Mouse (Mus musculus): Measurements from ENCODE around the gene Polr2j.
"Not testable (repeated sequence)": the region's sequence is repeated elsewhere in the genome, so short reads cannot be mapped to it uniquely, and the experiment has no call there.

The Polr2j gene

GRCm38 (mm10) chr5:136104511-136104910, 11.9 kb upstream of the Polr2j start:
- ATAC-seq (ENCODE audit: low TSS enrichment) = no peak

DNA sequence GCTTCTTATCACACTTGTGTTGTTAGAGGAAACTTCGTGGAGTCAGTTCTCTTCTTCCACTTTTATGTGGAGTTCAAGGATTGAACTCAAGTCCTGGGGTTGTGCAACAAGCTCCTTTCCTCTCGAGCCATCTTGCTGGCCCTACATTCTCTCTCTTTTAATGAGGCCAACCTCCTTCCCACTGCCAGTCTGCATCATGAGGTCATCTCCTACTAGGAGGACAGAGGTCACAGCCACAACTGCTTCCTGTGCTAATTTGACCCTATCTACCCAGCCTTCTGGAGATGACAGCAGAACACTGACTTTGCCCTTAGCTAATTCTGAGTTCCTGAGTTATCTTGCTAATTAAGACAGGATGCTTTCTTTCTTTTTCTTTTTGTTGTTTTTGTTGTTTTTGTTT, 7.9 kb upstream of the Polr2j start:
- no peak for ATAC-seq (ENCODE audit: low TSS enrichment)

- ATAC-seq (ENCODE audit: low TSS enrichment) = no peak
Measured at GRCm38 (mm10) chr5:136109042-136109441, 7.4 kb upstream of the Polr2j start.

- not testable (repeated sequence) for ATAC-seq (ENCODE audit: low TSS enrichment)
Measured at GRCm38 (mm10) chr5:136113546-136113945, 2.9 kb upstream of the Polr2j start.

DNA sequence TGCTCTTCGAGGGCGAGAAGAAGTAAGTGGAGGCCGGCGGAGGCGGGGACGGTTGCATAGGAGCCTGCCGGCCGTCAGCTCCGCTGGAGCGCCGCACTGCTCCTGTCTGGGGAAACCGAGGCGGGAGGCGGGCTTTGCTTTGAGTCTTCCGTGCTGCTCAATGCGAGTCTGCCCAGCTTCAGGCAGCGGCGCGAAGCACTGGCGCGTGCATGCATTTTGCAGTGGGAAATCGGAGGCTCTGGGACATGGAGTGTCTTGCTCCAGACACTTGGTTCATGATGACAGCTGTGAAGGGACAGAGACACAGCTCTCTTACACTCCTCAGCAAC, 317 bp downstream of the Polr2j start:
- ATAC-seq (ENCODE audit: low TSS enrichment) = peak; percentile 49; the same call in 1 of the 2 replicates

DNA sequence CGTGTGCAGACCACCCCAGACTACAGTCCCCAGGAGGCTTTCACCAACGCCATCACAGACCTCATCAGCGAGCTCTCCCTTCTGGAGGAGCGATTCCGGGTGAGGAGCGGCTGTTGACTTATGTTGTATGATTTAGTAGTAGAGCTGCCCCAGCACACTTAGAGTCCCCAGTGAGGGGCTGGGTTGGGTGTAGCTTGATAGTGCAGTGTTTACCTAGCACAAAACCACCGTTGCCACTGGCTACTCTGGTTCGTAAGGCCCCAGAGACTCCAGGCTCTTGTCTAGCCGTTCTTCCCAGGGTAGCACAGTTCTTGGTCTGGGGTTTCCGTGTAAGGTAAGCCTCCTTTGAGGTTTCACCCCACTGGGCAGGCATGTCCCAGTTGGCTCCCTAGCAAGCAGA, 5.7 kb downstream of the Polr2j start:
- no peak for ATAC-seq (ENCODE audit: low TSS enrichment)

GRCm38 (mm10) chr5:136135571-136136291, 19.3 kb downstream of the Polr2j start, which contains the start of the genes Lrwd1 and Alkbh4:
TSS of gene Lrwd1 (minus strand) at chr5:136136074.
TSS of gene Alkbh4 (plus strand) at chr5:136136146.
- ATAC-seq (ENCODE audit: low TSS enrichment) = peak; percentile 96

- ATAC-seq (ENCODE audit: low TSS enrichment) = no peak; the same call in 1 of the 2 replicates
Measured at GRCm38 (mm10) chr5:136136292-136136990, 20.0 kb downstream of the Polr2j start.

DNA sequence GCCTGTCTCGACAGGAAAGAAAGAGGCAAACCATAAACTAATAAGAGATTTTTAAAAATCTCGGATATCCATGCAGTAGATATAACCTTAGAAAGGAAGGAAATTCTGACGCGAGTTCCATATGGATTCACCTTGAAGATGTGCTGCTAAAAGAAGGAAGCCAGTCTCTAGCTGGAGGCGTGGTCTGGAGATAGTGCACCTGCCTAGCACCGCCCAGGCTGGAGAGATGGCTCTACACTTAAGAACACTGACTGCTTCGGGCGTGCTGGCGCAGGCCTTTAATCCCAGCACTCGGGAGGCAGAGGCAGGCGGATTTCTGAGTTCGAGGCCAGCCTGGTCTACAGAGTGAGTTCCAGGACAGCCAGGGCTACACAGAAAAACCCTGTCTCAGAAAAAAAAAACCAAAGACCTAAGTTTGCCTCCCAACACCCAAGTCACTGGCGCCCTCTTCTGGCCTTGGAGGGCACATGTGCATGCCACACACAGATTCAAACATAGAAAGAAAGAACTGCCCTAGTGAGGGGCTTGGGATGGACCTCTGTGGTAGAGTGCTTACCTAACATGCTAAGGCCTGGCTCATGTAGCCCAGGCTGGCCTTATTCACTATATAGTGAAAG, 21.3 kb downstream of the Polr2j start:
- no peak for ATAC-seq (ENCODE audit: low TSS enrichment)

DNA sequence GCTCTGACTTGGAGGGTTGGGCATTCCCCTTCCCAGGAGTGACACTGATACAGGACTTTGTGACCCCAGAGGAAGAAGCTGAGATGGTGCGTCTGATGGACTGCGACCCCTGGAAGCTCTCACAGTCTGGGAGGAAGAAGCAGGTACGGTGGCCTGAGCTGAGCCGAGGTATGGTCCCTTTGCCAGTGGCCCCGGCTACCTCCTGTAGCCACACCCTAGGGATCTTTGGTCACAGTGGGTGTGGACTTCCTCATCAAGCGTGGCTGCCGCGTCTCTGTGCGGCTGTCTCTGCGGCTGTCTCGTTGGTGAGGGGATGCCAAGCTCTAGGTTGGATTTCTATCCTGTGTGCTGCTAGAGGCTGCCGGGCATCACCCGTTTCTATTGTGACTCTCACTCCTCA, 23.0 kb downstream of the Polr2j start:
- no peak for ATAC-seq (ENCODE audit: low TSS enrichment)

DNA sequence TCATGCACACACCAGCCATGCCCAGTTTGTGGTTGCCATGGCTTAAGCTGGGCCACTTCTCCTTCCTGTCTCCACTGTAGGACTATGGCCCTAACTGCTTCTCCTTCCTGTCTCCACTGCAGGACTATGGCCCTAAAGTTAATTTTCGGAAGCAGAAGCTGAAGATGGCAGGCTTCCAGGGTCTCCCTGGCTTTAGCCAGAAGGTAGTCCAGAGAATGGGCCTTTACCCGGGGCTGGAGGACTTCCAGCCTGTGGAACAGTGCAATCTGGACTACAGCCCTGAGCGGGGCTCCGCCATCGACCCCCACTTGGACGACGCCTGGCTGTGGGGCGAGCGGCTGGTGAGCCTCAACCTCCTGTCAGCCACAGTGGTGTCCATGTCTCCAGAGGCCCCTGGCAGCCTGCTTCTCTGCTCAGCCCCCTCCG, 23.6 kb downstream of the Polr2j start:
- ATAC-seq (ENCODE audit: low TSS enrichment) = no peak

GRCm38 (mm10) chr5:136142746-136143145, 26.3 kb downstream of the Polr2j start:
- no peak for ATAC-seq (ENCODE audit: low TSS enrichment)

DNA sequence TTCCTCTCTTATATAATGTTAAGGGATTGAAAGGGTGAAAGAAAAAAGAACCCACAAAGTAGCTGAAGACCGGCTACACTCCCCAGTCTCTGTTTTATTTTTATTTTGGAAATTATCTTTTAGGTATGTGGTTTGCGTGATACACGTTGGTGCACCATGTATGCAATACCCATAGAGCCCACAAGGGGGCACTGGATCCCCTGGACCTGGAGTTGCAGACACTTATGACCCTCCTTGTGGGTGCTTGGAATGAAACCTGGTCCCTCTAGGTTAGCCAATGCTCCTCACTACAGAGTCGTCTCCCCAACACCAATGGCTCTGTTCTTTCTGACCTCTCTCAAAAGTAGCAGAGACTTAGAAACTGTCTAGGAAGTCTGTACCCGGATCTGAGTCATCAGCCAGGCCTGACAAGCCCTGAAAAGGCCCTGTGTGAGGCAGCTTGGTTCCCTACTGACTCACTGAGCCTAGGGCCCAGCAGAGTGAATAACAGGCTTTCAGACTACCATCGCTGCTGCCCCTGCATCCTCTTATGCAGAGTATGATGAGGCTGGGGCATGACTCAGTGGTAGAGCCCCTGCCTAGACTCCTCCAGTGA, 26.8 kb downstream of the Polr2j start:
- no peak for ATAC-seq (ENCODE audit: low TSS enrichment)

GRCm38 (mm10) chr5:136144606-136145430, 28.4 kb downstream of the Polr2j start:
- no peak for ATAC-seq (ENCODE audit: low TSS enrichment)

DNA sequence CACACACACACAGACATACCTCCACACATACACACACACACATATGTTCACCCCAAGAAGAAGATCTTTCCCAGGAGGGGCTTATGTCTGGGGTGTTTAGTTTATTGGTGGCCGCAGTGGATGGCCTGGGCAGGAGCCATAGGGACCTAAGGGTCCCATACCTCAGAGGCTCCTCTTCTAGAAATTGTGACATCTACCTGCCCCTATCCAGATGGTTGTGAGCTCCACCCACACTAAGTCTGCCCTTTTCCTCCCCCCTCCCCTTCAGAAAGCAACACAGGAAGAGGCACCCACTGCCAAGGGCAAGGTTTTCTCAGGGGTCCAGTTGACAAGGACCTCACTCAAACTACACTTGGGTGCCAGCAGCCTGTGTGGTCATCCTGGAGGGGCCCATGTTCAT, 30.5 kb downstream of the Polr2j start:
- ATAC-seq (ENCODE audit: low TSS enrichment) = no peak

- ATAC-seq (ENCODE audit: low TSS enrichment) = no peak
Measured at GRCm38 (mm10) chr5:136147704-136148103, 31.3 kb downstream of the Polr2j start.

- not testable (repeated sequence) for ATAC-seq (ENCODE audit: low TSS enrichment)
Measured at GRCm38 (mm10) chr5:136149134-136149576, 32.7 kb downstream of the Polr2j start.

DNA sequence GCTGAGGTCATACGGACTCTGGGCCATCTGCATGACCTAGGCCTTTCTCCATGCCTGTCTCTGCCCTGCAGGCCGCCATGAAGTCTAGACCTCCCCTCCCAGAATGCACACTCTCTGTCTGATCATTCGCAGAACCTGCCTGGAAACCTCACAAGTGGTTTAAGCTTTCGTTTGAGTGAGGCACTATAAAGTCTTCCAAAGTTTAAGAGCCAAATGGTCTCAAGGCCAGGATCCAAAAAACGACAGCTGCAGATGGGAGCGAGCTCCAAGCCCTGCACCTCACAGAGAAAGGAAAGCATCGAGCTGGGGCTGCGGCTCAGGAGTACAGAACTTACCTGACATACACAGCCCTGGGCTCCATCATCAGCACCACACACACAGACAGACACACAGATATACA, 35.9 kb downstream of the Polr2j start:
- ATAC-seq (ENCODE audit: low TSS enrichment) = no peak

- no peak for ATAC-seq (ENCODE audit: low TSS enrichment)
Measured at GRCm38 (mm10) chr5:136155399-136155798, 39.0 kb downstream of the Polr2j start.

GRCm38 (mm10) chr5:136160084-136160483, 43.7 kb downstream of the Polr2j start:
- not testable (repeated sequence) for ATAC-seq (ENCODE audit: low TSS enrichment)

DNA sequence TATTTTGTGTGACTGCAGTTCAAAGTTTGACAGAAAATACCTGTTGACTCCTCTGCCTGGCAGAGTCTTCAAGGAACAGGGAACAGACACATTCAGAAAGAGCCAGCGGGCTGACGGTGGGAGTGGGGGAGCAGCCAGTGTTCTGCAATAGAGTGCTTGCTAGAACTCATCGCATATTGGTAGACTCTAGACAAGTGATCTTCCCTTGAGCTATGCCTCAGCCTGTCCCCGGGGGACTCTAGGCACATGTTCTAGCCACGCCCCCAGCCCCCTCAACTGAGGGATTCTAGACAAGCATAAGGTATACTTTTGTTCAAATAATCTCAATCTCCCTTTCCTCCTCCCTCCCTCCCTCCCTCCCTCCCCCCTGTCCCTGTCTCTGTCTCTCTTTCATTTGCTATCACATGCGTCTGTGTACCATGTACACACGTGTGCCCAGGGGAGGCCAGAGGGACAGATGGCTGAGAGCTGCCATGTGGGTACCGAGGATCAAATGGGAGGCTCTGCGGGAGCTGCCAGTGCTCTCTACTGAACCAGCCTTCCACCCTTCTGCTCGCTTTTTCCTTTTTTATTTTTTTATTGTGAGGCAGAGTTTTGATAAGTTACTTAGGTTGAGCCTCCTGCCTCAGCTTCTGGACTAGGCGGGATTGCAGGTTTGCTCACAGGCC, 47.5 kb downstream of the Polr2j start:
- no peak for ATAC-seq (ENCODE audit: low TSS enrichment)

Data from frontal cortex, adult (tissue).